ENCODE assay signal across 20 mouse cellular contexts in the genomic region with DNA sequence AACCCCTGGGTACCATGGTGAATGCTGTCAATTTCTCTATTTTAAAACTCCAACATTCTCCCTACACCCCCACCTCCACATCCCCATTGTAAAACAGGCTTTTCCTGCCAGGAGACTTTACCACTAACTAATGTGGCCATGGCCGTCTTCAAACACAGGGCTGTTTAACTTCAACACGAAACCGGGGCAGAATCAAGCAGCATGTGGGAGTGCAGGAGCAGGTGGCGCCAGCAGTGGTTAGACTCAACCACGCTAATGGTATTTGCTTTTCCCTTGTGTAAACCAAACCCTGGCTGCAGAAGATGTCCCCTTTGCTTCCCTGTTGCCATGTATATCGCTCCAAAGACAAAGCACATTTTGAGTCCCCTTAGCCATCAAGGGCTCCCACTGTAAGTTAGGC.
DNase-seq lines count a peak whose midpoint lies in the region; ATAC-seq and TF ChIP-seq lines count a peak whose summit lies in the region.
"Had no signal": no experiment of that assay in that cellular context is flagged by ENCODE, and none has a peak within 500 bp of the region (broad histone marks: within the 10 kb centered on the region; RNA-seq: fewer than 3 reads in every experiment).

No protein-coding gene starts in this region.

- no peaks in the 10 kb centered on the region for H3K36me3 ChIP-seq in lung, embryonic 14.5 days (ENCODE audit: insufficient read depth)
- H3K36me3 ChIP-seq in liver, embryonic 12.5 days = no peaks in the 10 kb centered on the region
- no peaks in the 10 kb centered on the region for H3K36me3 ChIP-seq in liver, embryonic 16.5 days (ENCODE audit: control insufficient read depth, insufficient read depth)
- H3K36me3 ChIP-seq in stomach, postnatal 0 days (ENCODE audit: control insufficient read depth, insufficient read depth, low read length) = no peaks in the 10 kb centered on the region
- H3K36me3 ChIP-seq: heart, embryonic 10.5 days; hindbrain, embryonic 13.5 days; midbrain, embryonic 15.5 days; neural tube, embryonic 15.5 days had no signal

- H3K27ac ChIP-seq in lung, embryonic 14.5 days (ENCODE audit: low read depth) = peak overlapping the region; percentile 69
- peak overlapping the region; percentile 40; the same call in 1 of the 2 replicates for H3K27ac ChIP-seq in liver, embryonic 12.5 days
- H3K27ac ChIP-seq in liver, embryonic 16.5 days (ENCODE audit: low read length) = peak overlapping the region; percentile 28
- H3K27ac ChIP-seq in stomach, postnatal 0 days (replicated peaks) = peak overlapping the region; percentile 53; the same call in 1 of the 2 replicates
- H3K27ac ChIP-seq: forebrain, embryonic 13.5 days; heart, embryonic 10.5 days; hindbrain, embryonic 13.5 days; kidney, postnatal 0 days; midbrain, embryonic 15.5 days; neural tube, embryonic 15.5 days had no signal

- no peak for TF ChIP-seq EP300 in stomach, postnatal 0 days (optimal IDR thresholded peaks at IDR 0.05)

- no peaks in the 10 kb centered on the region for H3K27me3 ChIP-seq in lung, embryonic 14.5 days (ENCODE audit: insufficient read depth, low read length)
- H3K27me3 ChIP-seq in liver, embryonic 12.5 days (replicated peaks) = no peaks in the 10 kb centered on the region
- no peaks in the 10 kb centered on the region for H3K27me3 ChIP-seq in liver, embryonic 16.5 days (ENCODE audit: control insufficient read depth, insufficient read depth, low read depth, low read length)
- no peaks in the 10 kb centered on the region for H3K27me3 ChIP-seq in stomach, postnatal 0 days (ENCODE audit: control insufficient read depth, insufficient read depth, low read length)
- H3K27me3 ChIP-seq: forebrain, embryonic 13.5 days; hindbrain, embryonic 13.5 days; midbrain, embryonic 15.5 days; neural tube, embryonic 15.5 days had no signal

- H3K4me2 ChIP-seq in lung, embryonic 14.5 days = peak overlapping the region; percentile 8; the same call in 1 of the 2 replicates
- H3K4me2 ChIP-seq in liver, embryonic 12.5 days = no peak overlapping the region
- H3K4me2 ChIP-seq in liver, embryonic 16.5 days (ENCODE audit: low read depth, low read length) = no peak overlapping the region
- no peak overlapping the region for H3K4me2 ChIP-seq in stomach, postnatal 0 days (replicated peaks; ENCODE audit: low read depth)
- H3K4me2 ChIP-seq: forebrain, embryonic 13.5 days; hindbrain, embryonic 13.5 days; midbrain, embryonic 15.5 days; neural tube, embryonic 15.5 days had no signal

- 0 out of 2 replicates have a peak, but pooled peaks cover 3% of the 10 kb centered on the region for H3K4me1 ChIP-seq in lung, embryonic 14.5 days (ENCODE audit: insufficient read depth)
- peaks cover 8% of the 10 kb centered on the region; the same call in 1 of the 2 replicates for H3K4me1 ChIP-seq in liver, embryonic 12.5 days
- H3K4me1 ChIP-seq in liver, embryonic 16.5 days (ENCODE audit: control insufficient read depth, low read depth, low read length) = peaks cover 3% of the 10 kb centered on the region
- peaks cover 3% of the 10 kb centered on the region; the same call in 1 of the 2 replicates for H3K4me1 ChIP-seq in stomach, postnatal 0 days (replicated peaks; ENCODE audit: control insufficient read depth, insufficient read depth)
- H3K4me1 ChIP-seq: forebrain, embryonic 13.5 days; heart, embryonic 10.5 days; hindbrain, embryonic 13.5 days; midbrain, embryonic 15.5 days; neural tube, embryonic 15.5 days had no signal

- no peak overlapping the region for H3K9ac ChIP-seq in lung, embryonic 14.5 days
- no peak overlapping the region for H3K9ac ChIP-seq in liver, embryonic 12.5 days
- H3K9ac ChIP-seq in liver, embryonic 16.5 days (ENCODE audit: low read depth, low read length) = no peak overlapping the region
- H3K9ac ChIP-seq in stomach, postnatal 0 days (ENCODE audit: low read length) = no peak overlapping the region
- H3K9ac ChIP-seq: forebrain, embryonic 13.5 days; hindbrain, embryonic 13.5 days; midbrain, embryonic 15.5 days; neural tube, embryonic 15.5 days had no signal

- no peak overlapping the region for H3K4me3 ChIP-seq in lung, embryonic 14.5 days (ENCODE audit: low read depth, low read length)
- H3K4me3 ChIP-seq in liver, embryonic 12.5 days = no peak overlapping the region
- H3K4me3 ChIP-seq in liver, embryonic 16.5 days (ENCODE audit: low read depth, low read length) = no peak overlapping the region
- H3K4me3 ChIP-seq in stomach, postnatal 0 days (ENCODE audit: low read depth, low read length) = no peak overlapping the region
- H3K4me3 ChIP-seq: erythroblast, embryonic 14.5 days; forebrain, embryonic 13.5 days; heart, embryonic 10.5 days; hindbrain, embryonic 13.5 days; midbrain, embryonic 15.5 days; neural tube, embryonic 15.5 days had no signal

- peak; percentile 78 for ATAC-seq in lung, embryonic 14.5 days (ENCODE audit: insufficient read depth)
- ATAC-seq in liver, embryonic 12.5 days = peak; percentile 28; the same call in 1 of the 2 replicates
- ATAC-seq in liver, embryonic 16.5 days (ENCODE audit: low read depth) = peak; percentile 74
- peak; percentile 76 for ATAC-seq in stomach, postnatal 0 days (ENCODE audit: low FRiP score, low TSS enrichment)
- ATAC-seq: forebrain, embryonic 13.5 days; midbrain, embryonic 15.5 days had no signal

- no peak for TF ChIP-seq CTCF in lung, embryonic 14.5 days (IDR thresholded peaks at IDR 0.05; ENCODE audit: low read depth)
- no peak for TF ChIP-seq CTCF in stomach, postnatal 0 days (IDR thresholded peaks at IDR 0.05; ENCODE audit: low read depth)

- peak; percentile 52 for DNase-seq in lung, embryonic 14.5 days
- DNase-seq in lung, postnatal 36 days = no peak
- peak; percentile 71 for DNase-seq in stomach, postnatal 0 days (ENCODE audit: low spot score)
- DNase-seq in right cerebral cortex, postnatal 25 days = no peak
- no peak for DNase-seq in layer of hippocampus, postnatal 36 days
- DNase-seq: adrenal gland, adult 2 months; cerebellum, adult 9-10 months; gastrocnemius, postnatal 25 days; heart, postnatal 10 days; kidney, adult 11 months; thymus, postnatal 14 days had no signal

- 51% methylated on average over 6 of the region's 6 CpGs for WGBS in lung, embryonic 14.5 days
- WGBS in liver, embryonic 12.5 days (ENCODE audit: insufficient replicate concordance) = 65% methylated on average over 6 of the region's 6 CpGs
- WGBS in liver, embryonic 16.5 days (ENCODE audit: insufficient replicate concordance) = 64% methylated on average over 6 of the region's 6 CpGs
- 35% methylated on average over 6 of the region's 6 CpGs for WGBS in stomach, postnatal 0 days

- no peaks in the 10 kb centered on the region for H3K9me3 ChIP-seq in lung, embryonic 14.5 days (ENCODE audit: low read depth, low read length)
- H3K9me3 ChIP-seq in liver, embryonic 12.5 days (replicated peaks) = no peaks in the 10 kb centered on the region
- no peaks in the 10 kb centered on the region for H3K9me3 ChIP-seq in liver, embryonic 16.5 days (replicated peaks; ENCODE audit: control insufficient read depth, low read length)
- H3K9me3 ChIP-seq in stomach, postnatal 0 days (ENCODE audit: control insufficient read depth, low read length) = no peaks in the 10 kb centered on the region
- H3K9me3 ChIP-seq: forebrain, embryonic 13.5 days; heart, embryonic 10.5 days; hindbrain, embryonic 13.5 days; midbrain, embryonic 15.5 days; neural tube, embryonic 15.5 days had no signal

Comparison
In these comparisons a context has a peak if more than half of its experiments do, and no peak if none do; other contexts are left out.
1. DNase-seq: peak in lung, embryonic 14.5 days (single experiment) and stomach, postnatal 0 days (single experiment); none in lung, postnatal 36 days (single experiment), right cerebral cortex, postnatal 25 days (single experiment) and layer of hippocampus, postnatal 36 days (0 of 2).
2. ATAC-seq: peak in every context shown above with its lines; median percentile 78 in lung, embryonic 14.5 days; 76 in stomach, postnatal 0 days; 74 in liver, embryonic 16.5 days; 28 in liver, embryonic 12.5 days.
3. Peak in every context shown above with its lines, with median percentiles within 50 percentile points of each other: H3K27ac ChIP-seq.